Mouse (Mus musculus): Measurements from ENCODE around the gene Gm43951. TPM values are rescaled to one million over a fixed set of nuclear protein-coding genes. Genes with fewer than 3 reads are reported as not detected.
"Not testable (repeated sequence)": the region's sequence is repeated elsewhere in the genome, so short reads cannot be mapped to it uniquely, and the experiment has no call there.

Gm43951 gene
- total RNA-seq, 2 experiments from 2014 or later: 0.57 to 1.2 TPM

DNA sequence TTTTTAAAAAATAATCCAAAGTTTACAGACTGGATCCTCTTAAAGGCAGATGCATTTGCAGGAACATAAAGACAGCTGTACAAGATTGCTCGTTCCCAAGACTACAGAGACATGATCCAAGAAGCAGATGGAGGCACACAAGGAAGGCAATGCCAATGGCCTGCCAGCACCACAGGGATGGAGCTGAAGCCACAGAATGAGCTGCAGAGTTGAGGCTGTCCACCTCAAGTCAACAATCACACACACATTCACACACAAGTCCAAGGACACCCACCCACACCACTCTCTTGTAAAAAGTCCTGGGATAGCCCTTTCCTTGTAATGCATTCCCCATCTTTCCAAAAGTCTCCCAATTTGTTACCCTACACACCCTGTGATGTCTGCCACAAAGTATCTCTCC, 3.2 kb downstream of the Gm43951 start:
- no peak for DNase-seq

DNA sequence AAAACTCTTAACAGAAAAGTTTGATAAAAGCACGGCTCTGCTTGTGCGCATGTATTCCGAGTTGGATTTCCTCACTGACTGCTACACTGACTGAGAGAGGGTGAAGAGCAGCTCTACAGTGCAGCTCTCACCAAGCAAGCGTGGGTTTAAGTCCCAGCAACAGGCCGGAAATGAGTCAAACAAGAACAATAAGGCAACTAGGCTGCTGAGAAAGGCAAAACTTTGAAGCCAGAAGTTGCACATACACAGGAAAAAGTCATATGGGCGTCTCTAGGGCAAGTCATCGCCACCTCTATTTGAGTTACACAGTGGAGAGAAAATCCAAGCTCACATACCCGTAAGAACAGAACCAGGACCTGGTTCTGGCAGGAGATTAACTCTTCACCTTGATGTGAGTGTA, 10.1 kb downstream of the Gm43951 start:
- no peak for DNase-seq

DNA sequence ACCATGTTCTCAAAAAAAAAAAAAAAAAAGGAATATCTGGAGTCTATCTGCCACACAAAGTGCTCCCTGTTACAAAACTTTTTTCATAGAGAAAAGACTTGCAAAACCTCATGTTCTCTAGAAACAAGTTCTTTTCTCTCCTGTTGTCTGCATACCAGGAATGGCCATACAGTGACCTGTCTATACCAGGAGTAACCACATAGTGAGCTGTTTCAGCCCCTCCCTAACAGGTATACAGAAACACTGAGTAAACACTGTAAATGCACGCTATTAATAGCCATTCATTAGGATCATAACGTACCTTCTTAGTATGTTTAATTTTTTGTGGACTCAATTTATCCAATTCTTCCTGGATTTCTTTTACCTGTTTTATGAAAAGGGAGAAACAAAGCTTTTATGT, 12.4 kb downstream of the Gm43951 start:
- no peak for DNase-seq

DNA sequence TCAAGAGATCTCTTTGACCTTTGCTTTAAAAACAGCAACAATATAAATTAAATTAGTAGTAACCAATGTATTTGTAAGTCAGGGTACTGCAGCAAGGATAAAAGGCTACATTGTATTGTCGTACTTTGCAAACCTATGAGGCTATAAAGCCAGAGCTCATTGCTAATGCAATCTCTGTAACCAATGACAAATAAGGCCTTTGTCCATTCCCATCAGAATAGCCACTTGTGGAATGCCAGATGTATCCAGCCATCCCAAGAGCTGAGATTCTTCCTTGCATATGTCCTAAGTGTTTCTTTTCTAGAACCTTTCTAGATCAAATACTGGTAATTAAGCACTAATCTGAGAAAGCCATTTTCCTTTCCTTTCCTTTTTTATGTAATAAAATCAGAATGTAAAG, 15.8 kb downstream of the Gm43951 start:
- DNase-seq: no peak

DNA sequence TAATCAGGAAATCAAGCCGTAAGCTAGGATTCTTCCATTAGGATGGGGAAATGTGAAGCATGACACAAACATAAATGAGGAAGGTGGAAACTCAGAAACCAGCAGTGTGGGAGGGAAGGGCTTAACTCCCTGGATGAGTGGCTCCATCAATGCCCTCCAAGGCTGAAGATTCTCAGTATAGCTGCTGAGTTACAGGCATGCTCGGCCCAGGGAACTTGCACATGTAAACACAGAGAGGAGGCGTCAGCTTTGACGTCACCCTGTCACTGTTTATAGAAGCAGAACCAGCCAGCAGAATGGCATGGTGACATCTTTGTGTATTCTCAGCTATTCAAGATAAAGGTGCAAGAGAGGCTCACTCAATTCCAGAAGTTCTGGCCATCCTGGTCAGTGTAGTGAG, 22.4 kb downstream of the Gm43951 start:
- no peak for DNase-seq

DNA sequence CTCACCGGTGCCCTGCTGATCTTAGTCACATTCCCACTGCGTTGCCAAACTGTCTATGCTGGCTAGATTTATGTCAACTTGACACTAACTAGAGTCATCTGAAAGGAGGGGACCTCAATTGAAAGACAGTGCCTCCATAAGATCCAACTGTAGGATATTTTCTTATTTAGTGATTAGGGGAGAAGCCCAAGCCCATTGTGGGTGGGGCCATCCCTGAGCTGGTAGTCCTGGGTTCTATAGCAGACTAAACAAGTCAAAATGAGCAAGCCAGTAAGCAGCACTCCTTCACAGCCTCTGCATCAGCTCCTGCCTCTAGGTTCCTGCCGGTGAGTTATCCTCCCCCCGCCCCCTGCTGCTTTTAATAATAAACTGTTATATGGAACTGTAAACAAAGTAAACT, 25.5 kb downstream of the Gm43951 start:
- no peak for DNase-seq

DNA sequence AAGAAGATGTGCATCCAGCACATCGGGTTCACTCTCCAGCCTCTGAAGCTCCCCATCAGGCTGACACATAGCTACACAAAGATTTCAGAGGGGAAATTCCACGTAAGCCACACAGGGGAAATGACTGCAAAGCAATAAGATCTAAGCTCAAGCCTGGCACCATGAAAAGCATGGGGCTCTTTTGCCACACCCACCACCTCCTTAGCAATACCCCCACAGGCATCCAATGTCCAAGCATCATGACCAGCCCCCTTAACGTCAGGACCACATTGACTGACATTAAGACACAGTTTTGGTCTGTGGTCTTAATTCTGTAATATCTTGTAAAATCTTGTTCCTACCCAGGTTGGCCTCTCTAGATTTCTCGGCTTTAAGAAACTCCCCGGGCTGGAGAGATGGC, 26.1 kb downstream of the Gm43951 start:
- no peak for DNase-seq

DNA sequence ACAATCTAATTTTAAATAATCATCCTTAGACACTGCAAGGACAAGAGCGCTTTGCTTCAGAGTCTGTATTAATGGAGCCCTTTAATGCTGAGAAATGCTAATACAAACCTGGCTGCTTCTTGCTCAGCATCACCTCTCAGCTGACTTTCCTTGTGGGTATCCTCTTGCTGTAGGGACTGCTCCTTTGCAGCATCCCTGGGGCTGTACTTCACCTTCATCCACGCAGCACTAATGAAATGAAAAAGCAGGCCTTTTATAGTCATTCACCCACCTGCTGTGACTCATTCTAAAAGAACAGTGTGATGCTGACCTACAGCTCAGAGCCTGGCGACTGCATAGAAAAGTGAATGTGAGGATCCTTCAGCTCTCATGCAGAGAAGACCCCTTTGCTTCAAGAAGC, 30.1 kb downstream of the Gm43951 start:
- no peak for DNase-seq

DNA sequence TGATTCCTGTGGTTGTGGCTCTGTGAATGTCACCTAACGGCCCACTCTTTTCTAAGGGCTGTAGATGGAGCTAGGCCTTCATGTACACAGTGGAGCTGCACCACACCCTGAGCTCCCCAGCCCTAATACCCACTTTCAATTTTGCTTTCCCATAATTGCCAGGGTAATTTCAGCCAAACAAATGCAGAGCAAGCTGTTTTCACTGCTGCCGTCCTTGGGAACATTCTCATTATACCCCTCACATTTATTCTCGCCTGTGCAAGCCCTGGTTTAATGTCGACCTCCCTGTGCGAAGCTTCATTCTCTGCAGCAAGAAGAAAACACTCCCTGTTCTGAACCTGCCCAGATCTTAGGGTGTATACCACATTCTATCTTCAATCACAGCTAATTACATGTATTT, 30.7 kb downstream of the Gm43951 start:
- DNase-seq: no peak

DNA sequence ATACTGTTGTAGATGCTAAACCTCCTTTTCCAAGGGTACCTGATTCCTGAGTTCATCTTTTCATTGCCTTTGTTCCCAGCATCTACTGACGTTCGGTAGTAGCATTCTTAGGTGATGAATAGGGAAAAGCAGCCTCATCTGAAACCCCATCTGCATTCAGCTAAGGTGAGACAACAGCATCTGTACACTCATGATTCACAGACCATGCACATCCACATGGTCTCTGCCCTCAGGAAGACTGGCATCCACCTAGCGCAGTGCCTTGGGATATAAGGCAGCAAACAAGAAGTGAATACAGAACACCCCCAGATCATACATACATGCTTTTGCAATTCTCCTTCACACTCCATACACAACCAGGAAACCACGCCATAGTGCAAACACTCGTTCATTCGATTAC, 31.9 kb downstream of the Gm43951 start:
- no peak for DNase-seq

DNA sequence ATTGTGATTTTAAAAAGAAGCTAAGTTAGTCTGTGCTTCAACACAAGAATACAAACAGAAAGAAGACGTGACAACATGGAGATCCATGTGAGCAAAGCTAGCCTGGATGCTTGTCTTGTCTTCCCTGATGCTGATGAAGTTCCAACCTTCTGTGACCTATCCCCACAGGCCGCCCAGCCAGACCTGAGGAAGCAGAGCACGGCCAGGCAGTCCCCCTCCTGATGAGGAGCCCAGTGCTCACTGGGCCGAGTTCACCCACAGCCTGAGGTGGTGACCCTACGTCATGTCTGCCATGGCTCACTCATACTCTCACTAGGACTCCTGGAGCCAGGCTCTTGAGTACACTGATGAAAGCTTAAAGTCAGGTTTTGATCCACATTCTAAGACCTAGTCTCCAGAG, 33.1 kb downstream of the Gm43951 start:
- DNase-seq: no peak

DNA sequence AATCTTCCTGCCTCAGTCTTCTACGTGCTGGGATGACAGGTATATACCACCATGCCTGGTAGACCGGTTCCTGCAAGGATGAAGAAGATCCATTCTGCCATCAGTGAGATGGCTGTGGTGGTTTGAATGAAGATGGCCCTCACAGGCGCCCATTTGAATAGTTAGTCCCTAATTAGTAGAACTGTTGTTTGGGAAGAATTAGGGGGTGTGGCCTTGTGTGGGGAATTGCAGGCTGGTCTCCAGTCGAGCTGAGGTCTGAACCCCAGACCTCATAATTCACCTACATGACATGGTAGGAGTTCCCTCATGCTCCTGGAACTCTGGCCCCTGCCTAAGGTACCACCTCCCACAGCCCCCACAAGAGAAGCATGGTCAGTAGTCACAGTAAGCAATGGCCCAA, 34.7 kb downstream of the Gm43951 start:
- DNase-seq: not testable (repeated sequence)

DNA sequence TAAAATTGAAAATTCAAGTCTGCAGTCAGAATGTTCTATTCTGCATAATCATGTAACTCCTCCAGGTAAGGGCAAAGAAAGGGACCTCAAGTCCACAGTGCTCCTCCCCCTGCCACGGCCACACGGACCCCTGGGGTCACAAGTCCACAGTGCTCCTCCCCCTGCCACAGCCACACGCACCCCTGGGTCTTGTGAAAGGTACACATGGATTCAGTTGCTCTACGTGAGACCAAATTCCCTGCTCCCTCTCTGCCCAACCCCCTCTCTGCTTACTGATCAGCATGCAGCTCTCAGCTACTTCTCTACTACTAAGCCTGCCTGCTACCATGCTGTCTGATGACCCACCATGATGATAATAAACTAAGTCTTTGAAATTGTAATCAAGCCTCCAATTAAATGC, 36.8 kb downstream of the Gm43951 start:
- no peak for DNase-seq

DNA sequence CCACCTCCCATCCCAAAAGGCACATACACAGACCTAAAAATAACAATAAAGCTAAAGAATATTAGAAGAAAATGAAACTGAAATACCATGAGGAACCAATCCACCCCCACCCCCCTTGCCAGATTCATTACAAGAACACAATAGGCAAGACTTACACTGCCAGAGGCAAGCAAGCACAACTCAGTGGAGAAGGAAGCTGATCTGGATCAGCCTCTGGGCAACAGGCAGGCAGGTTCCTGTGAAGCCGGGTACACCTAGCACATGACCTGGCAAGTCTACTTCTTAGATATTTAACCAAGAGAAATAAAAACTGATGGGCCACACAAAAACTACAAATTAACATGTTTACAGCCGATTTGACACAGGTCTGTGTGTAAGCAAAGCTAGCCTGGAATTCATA, 43.4 kb downstream of the Gm43951 start:
- no peak for DNase-seq

DNA sequence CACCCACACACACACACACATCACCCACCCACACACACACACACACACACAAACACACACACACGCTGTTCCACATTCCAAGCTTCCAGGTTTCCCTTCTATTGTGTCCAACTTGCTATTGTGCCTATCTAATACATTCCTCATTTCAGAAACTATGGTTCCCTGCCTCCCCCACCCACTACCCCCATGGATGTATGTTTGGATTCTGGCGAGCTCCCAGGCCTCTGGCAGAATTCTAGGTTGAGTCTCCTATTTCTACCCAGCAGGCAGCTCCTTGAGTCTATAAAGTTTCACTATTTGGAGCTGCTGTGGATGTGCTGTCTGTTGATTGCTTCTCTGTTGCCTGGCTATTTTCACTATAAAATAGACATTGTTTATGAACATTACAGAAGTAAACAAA, 50.0 kb downstream of the Gm43951 start:
- no peak for DNase-seq

DNA sequence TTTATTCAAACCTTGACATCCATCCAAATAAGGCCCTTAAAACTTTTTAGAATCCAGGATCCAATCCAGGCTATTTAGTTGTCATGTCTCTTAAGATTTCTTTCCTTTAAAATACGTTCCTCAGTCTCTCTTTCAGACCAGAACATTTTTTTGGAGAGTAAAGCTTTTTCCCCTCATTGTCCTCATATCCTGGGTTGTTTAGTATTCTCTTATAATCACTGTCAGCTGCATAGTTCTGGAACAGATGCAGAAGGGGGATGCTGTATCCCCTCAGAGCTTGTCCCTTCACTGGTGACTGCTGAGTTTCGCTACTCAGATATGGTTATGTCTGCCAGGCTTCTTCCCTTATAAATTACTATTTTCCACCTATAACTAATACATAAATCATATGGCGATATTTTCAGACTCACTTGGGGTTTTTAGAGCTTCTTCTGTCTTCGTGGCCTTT, 50.6 kb downstream of the Gm43951 start:
- no peak for DNase-seq

DNA sequence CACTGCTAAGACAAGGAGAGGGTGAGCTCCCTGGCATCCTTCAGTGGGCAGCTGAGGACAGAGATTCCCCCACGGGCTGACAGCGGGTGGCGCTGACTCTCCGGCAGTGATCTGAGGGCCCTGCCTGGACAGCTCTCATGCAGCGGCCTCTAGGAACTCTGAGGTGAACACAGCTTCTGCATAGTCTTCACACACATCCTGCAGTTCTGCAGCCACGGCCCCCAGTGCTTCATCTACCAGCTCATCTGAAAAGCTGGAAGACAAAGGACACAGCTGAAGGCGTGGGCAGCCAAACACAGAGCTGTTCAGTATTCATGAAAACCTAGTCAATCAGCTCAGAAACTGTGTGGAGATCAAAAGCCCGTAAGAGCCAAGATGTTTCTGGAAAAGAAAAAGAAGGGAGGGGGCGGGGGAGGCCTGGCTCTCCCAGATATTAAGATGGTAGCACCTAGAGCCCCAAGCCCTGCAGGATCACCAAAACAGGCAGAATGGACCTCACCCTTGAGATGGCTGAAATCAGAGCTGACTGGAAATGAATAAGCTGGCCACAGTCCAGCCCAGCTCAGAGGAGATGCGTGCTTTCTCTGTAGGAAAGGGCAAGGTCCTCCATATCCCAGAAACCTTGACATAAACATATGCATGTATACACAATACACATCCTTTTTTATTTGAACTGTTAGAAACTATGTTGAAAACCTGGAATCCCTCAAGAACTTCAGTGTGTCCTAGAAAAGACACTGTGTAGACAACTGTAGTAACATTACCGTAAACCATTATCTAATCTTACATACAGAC, 51.3 kb downstream of the Gm43951 start:
- DNase-seq: peak; percentile 46

Other genes with a start within 250 kb of the Gm43951 start
- under 1 TPM; 0.27 to 0.33 TPM for gene Aipl1, start 169.3 kb downstream of the Gm43951 start, total RNA-seq (2021)
- 10 to 100 TPM; 14.1 to 23.8 TPM for gene Pimreg, start 164.8 kb downstream of the Gm43951 start, total RNA-seq (2021)
- gene Pitpnm3, start 71.1 kb downstream of the Gm43951 start, total RNA-seq (2021): 1 to 10 TPM; 1.4 to 1.5 TPM
- 10 to 100 TPM in 1 of 2 experiments, 1 to 10 TPM in 1; 6.1 to 10.9 TPM for gene 4933427D14Rik, start 619 bp upstream of the Gm43951 start, total RNA-seq (2021)
- gene Txndc17, start 707 bp upstream of the Gm43951 start, total RNA-seq (2021): 10 to 100 TPM; 61.5 to 64.0 TPM
- gene Med31, start 8.8 kb upstream of the Gm43951 start, total RNA-seq (2021): 10 to 100 TPM; 12.3 to 14.4 TPM
- 1 to 10 TPM in 1 of 2 experiments, under 1 TPM in 1; 0.15 to 1.4 TPM for gene Slc13a5, start 60.4 kb upstream of the Gm43951 start, total RNA-seq (2021)
- gene Xaf1, start 94.8 kb upstream of the Gm43951 start, total RNA-seq (2021): 10 to 100 TPM; 13.3 to 16.8 TPM
- gene Fbxo39, start 107.6 kb upstream of the Gm43951 start, total RNA-seq (2021): not detected
- under 1 TPM in 1 of 2 experiments, not detected in 1; 0.21 TPM for gene Tekt1, start 155.6 kb upstream of the Gm43951 start, total RNA-seq (2021)
- gene Smtnl2, start 204.9 kb upstream of the Gm43951 start, total RNA-seq (2021): 10 to 100 TPM in 1 of 2 experiments, 1 to 10 TPM in 1; 6.6 to 14.7 TPM
- 1 to 10 TPM; 2.7 to 3.5 TPM for gene Ggt6, start 228.7 kb upstream of the Gm43951 start, total RNA-seq (2021)
- 10 to 100 TPM; 77.5 to 84.6 TPM for gene Mybbp1a, start 234.5 kb upstream of the Gm43951 start, total RNA-seq (2021)

All from adrenal gland, postnatal 10 days (tissue).